Mouse (Mus musculus): ENCODE measurements around the gene Hexb.

The Hexb gene

DNA sequence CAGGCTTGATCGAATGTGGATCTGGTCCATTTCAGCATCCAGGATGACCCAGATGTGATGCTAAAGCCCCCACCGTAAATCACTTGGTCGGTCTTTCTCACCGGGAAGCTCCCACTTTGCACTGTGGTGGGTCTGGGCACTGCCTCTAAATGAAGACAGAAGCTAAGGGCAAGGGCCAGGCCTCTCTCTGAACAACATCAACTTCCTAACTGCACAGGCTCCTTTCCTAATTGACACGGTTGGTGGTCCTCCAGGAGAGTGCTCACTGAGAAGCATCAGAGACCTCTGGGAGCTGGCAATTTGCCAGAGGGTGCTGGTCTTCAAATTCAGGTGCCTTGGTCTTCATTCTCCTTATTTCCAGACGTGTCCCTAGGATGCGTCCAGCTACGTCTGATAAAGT lies 25.7 kb upstream of the Hexb start:
- DNase-seq, result no peak

- DNase-seq, result no peak
These were observed 21.9 kb upstream of the Hexb start for GRCm38 (mm10) chr13:97220022-97220421.

GRCm38 (mm10) chr13:97216196-97216595 lies 18.0 kb upstream of the Hexb start:
- DNase-seq, result no peak

GRCm38 (mm10) chr13:97215563-97215962 lies 17.4 kb upstream of the Hexb start:
- no peak for DNase-seq

- no peak for DNase-seq
These were observed 16.6 kb upstream of the Hexb start for GRCm38 (mm10) chr13:97214583-97215268.

GRCm38 (mm10) chr13:97208500-97209010 lies 10.4 kb upstream of the Hexb start:
- peak; percentile 10 for DNase-seq

DNA sequence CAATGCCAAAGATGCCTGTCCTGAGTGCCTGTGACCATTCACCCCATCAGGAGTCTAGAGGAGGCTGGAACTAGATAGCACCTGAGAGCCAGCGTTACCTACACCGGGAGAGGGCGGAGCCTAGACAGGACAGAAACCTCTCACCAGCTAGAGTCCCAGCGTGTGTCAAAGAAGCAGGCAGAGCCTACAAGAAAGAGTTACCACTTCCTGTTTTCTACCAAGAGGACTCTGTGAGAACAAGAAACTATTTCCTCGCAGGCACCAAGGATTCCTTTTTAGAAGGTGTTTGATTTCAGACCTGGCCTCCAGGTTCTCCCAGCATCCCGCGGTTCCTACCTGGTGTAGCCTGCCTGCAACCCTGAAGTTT lies 9.9 kb upstream of the Hexb start:
- peak; percentile 63 for DNase-seq

DNA sequence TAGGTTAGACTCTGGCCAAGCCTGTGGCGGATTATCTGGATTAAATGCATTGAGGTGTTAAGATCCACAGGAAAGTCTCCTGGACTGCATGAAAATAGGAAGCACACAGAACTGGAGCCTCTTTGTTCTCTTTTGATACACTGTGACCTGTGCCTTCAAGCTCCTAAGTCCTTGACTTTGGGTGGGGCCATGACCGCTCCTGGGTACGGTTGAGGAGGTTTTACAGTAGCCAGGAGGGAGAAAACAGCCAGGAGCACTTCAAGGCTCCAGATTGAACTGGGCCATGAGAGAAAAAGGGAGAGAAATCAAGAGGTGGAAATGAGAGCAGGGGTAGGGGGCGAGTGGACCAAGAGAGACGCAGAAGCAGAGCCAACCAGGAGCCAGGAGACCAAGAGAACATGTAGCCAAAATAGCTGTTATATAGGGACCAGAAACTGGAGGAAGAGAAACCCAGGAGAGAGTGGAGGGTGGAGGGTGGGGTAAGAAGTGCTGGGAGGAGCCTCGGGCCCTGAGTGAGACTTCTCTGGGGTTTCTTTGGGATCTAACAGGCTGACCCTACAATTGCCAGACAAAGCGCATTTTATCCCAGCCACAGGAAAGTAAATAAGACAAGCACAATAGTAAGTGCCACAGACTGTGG lies 9.4 kb upstream of the Hexb start:
- DNase-seq, result no peak

DNA sequence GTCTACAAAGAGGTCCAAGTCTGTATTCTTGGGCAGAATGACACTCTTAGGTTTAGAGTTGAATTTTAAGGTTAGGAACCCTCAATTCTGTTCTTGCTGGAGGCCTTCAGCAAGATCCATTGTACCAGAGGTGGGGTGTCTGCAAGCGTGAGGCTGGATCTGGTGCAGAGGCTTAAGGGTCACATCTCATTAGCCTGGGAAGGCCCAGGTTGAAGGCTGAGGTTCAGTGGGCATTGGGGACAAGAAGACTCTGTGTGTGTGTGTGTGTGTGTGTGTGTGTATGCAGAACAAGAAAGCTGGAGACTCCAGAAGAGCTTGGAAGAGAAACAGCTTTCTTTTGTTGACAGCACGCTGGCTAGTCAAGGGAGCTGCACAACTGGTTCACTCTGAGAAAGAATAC lies 7.9 kb upstream of the Hexb start:
- DNase-seq, result no peak

DNA sequence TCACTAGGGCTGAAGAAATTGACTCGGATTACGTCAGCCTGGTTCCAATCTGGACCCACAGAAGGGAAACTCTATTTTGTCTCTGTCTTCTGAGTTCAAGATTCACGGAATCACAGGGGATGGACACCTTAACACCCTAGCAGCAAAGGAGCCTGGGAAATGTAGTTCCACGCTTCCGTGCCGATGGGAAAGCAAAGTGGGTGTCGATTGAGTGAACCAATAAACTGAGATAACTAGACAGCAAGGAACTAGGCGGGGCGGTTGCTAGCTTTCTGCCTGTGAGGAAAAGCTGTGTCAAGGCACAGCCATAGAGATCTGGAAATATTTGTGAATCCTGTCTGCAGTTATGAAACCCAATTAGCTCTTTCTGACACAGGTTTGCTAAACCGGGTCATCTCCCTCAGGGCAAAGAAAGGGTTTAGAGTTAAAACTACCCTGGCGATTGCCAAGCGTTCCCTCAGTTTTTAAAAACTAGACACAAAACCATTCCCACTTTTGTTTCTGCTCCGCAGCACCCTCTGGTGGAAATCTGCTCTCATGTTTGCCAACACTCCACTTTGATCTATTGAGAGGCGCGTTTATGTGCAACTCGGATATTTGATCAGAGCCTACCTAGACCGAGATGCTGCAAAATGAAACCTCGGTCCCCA lies 7.0 kb upstream of the Hexb start:
- DNase-seq, result peak; percentile 95

- DNase-seq, result no peak
These were observed 3.7 kb upstream of the Hexb start for GRCm38 (mm10) chr13:97201896-97202295.

DNA sequence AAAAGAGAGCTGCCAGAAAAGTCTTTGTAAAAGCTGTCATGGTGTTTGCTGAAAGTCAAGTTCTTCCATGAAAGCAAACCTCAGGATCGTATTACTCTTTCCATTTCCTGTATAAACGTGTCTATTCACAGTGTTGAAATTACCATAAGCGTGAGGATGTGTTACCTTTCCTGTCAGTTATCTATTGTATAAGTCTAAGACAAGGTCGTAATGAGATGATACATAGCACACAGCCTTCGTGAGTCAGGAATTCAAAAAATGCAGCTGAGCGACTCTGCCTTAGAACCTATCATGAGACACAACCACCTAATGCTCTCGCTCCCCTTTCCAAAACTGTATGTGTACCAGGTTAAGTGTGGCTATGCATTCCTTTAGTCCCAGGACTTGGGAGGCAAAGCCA lies 2.9 kb upstream of the Hexb start:
- no peak for DNase-seq

- no peak for DNase-seq
These were observed 966 bp upstream of the Hexb start for GRCm38 (mm10) chr13:97199123-97199522.

DNA sequence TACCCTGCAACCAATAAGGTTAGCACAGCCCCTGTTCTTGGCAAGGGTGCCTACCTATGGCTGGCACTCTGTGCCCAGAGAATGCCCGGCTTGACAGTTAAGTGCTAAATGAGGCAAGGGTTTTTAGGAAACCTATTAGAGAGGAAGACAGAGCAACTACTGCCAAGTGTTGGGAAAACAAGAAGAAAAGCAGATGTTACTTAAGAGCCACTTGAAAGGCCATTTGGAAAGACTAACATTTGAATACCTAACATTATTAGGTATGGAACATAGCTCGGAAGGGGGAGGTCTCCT lies 1.3 kb downstream of the Hexb start:
- DNase-seq, result no peak

GRCm38 (mm10) chr13:97196186-97196924 lies 1.8 kb downstream of the Hexb start:
- DNase-seq, result peak; percentile 4

DNA sequence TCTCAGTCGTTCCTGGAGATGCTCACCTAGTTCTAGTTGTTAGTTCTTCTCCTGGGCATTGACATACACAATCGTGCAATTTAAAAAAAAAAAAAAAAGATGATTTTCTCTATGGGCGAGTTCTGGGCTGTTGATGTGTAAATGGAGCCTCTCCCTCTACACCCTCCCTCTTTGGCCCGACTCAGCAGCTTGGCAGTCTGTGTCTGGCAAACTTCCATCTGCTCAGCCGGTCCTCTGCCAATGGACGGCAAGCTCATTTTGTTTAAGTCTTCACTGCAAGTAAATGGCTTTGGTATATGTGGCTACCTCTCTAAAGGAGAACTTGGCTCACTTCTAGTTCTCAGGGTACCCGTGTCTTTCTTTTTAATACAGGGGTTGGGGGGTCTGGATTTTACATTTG lies 4.7 kb downstream of the Hexb start:
- DNase-seq, result peak; percentile 62

- DNase-seq, result no peak
These were observed 5.5 kb downstream of the Hexb start for GRCm38 (mm10) chr13:97192649-97193048.

DNA sequence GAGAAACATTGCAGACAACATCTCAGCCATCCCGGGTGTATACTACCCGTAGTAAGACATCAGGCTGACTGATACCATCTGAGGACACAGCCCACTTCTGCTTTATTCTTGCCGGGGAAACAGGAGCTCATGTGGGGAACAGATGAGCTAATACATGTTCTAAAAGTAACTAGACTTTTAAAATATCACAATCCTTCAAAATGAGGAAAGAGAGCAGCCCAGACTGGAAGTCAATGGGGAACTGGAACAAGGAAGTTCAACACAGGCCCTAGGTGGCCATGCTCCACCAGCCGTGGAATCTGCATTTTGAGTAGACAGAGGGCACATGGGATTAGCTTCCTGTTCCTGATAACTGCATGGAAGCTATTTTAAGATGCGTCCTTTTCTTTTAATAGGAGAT lies 10.5 kb downstream of the Hexb start:
- peak; percentile 53 for DNase-seq

GRCm38 (mm10) chr13:97186346-97186745 lies 11.8 kb downstream of the Hexb start:
- DNase-seq, result no peak

DNA sequence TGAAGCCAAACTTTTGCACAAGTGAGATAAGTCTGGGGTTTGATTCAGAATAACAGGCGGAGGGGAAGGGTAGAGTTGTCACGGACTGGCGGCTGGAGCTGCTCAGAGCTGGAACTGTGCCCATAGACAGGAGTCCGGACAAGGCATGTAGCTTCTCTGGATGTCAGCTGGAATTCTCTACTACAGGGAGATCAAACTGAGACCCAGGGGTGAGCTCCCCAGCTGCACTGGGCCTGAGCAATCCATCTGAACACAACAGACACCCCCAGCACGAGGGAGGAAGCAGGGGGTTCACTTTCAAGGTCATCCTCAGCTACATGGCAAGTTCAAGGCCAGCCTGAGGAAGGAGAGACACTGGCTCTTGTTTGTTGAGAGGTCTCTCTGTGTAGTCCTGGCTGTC lies 13.5 kb downstream of the Hexb start:
- no peak for DNase-seq

- no peak for DNase-seq
These were observed 14.0 kb downstream of the Hexb start for GRCm38 (mm10) chr13:97184168-97184567.

- DNase-seq, result no peak
These were observed 15.3 kb downstream of the Hexb start for GRCm38 (mm10) chr13:97182821-97183220.

DNA sequence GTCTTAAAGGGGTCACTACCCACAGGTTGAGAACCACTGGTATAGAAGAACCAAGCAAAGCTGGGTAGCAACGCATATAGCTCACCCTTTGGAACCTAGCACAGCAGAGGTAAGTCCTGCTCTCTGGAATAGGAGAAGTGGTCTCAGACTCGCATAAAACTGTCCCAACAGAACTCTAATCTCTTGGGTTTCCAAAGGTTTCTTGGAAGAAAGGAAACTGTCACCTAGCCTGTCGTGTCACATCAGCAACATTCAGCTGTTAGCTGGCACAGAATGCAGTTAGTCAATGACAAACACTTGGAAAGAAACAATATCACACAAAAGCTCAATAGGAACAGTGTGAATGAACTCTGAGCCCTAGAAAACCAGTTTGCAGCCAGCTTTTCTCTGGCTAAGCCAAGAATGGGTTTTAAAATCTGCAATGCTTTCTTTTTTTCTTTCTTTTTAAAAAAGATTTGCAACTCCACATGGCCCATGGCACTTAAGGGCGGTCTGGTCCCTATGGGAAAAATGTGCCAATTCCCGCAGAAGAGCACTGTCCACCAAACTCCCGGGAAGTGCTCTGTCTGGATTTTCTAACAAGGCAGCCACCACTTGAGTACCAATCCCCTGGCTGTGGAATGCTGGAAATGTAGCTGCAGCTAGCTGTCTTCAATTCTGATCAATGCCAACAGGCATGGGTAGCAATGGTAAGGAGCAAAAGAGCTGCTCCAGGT lies 17.9 kb downstream of the Hexb start:
- DNase-seq, result no peak
